Comparison of ENCODE assay signal across 14 mouse cellular contexts in the genomic region with DNA sequence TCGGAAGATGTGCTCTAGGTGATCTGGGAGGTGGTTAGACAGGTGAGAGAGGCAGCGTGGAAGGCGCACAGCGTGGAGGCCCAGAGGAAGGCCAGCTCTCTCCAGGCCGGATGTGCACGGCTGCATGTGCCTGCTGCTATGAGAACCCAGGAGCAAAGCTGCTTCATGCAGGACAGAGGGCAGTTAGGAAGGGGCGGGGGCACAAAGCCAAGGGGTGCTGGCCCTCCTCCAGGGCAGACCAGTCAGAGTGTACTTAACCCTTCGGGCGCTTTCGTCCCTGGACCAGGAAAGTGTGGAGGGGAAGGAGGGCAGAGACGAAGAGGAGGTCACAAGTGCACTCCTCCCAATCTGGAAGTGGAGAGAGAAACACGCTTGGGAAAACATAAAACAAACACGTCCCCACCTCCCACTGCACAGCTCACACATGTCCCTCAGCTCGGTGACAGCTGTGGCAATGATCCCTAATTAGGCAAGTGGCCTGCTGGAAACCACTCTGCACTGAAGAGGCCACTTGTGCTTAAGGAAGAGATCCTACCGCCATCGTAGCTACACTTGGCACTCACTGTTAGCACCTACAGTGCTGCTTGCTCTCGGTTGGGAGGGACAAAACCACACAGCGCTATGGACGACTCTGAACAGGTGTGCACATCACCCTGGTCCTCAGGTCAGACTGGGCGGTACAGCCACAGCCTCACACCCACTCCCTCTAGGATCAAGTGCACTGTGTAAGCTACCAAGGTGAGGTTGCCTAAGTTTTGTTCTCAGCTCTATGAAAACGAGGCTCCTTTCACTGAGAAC. TPM values are rescaled to one million over a fixed set of nuclear protein-coding genes. Genes with fewer than 3 reads are reported as not detected.
DNase-seq lines count a peak whose midpoint lies in the region; ATAC-seq and TF ChIP-seq lines count a peak whose summit lies in the region.
"Had no signal": no experiment of that assay in that cellular context is flagged by ENCODE, and none has a peak within 500 bp of the region (broad histone marks: within the 10 kb centered on the region; RNA-seq: fewer than 3 reads in every experiment).

No protein-coding gene starts in this region.

- peaks cover 2% of the 10 kb centered on the region; the same call in 1 of the 2 replicates for H3K36me3 ChIP-seq in embryonic facial prominence, embryonic 11.5 days (replicated peaks; ENCODE audit: control insufficient read depth, insufficient read depth, low read depth, low read length)
- peaks cover 90% of the 10 kb centered on the region for H3K36me3 ChIP-seq in embryonic facial prominence, embryonic 10.5 days (replicated peaks)
- H3K36me3 ChIP-seq in forebrain, postnatal 0 days (ENCODE audit: insufficient read depth), result peaks cover 84% of the 10 kb centered on the region

- no peak overlapping the region for H3K9ac ChIP-seq in embryonic facial prominence, embryonic 11.5 days (replicated peaks; ENCODE audit: low read length)
- H3K9ac ChIP-seq in forebrain, postnatal 0 days, result no peak overlapping the region
- H3K9ac ChIP-seq: intestine, embryonic 15.5 days; limb, embryonic 12.5 days; stomach, embryonic 15.5 days had no signal

- no peak overlapping the region for H3K4me2 ChIP-seq in embryonic facial prominence, embryonic 11.5 days (ENCODE audit: low read depth, low read length)
- H3K4me2 ChIP-seq in forebrain, postnatal 0 days (ENCODE audit: low read depth), result no peak overlapping the region
- H3K4me2 ChIP-seq: intestine, embryonic 15.5 days; limb, embryonic 12.5 days; stomach, embryonic 15.5 days had no signal

- intact Hi-C loops in left cerebral cortex, postnatal 4 days (cut with DNase I), result no loop called here
- intact Hi-C loops in left cerebral cortex, adult 2 months (cut with DNase I), result no loop called here

- no peak for DNase-seq in embryonic facial prominence, embryonic 11.5 days (ENCODE audit: low spot score)
- DNase-seq in embryonic facial prominence, embryonic 10.5 days (ENCODE audit: low spot score), result no peak
- DNase-seq in left cerebral cortex, postnatal 4 days, result peak; percentile 90
- no peak for DNase-seq in left cerebral cortex, adult 2 months (ENCODE audit: extremely low spot score in 1 of 2, low spot score in 2 of 2)
- peak; percentile 16 for DNase-seq in gonadal fat pad, adult 2 months (ENCODE audit: low read depth)
- peak; percentile 65 for DNase-seq in lung, postnatal 25 days (ENCODE audit: low spot score)
- DNase-seq in thymus, postnatal 4 days, result no peak
- DNase-seq in forebrain, postnatal 0 days, result no peak
- DNase-seq: adrenal gland, postnatal 25 days; heart, postnatal 36 days had no signal

- TF ChIP-seq CTCF in left cerebral cortex, adult 2 months (IDR thresholded peaks at IDR 0.05), result no peak
- TF ChIP-seq CTCF in forebrain, postnatal 0 days (IDR thresholded peaks at IDR 0.05; ENCODE audit: low read depth), result no peak

- H3K27me3 ChIP-seq in embryonic facial prominence, embryonic 11.5 days (ENCODE audit: control insufficient read depth, insufficient read depth, low read length), result no peaks in the 10 kb centered on the region
- no peaks in the 10 kb centered on the region for H3K27me3 ChIP-seq in embryonic facial prominence, embryonic 10.5 days (replicated peaks; ENCODE audit: low read depth, poor library complexity, severe bottlenecking)
- H3K27me3 ChIP-seq in forebrain, postnatal 0 days (ENCODE audit: insufficient read depth, low read length), result no peaks in the 10 kb centered on the region
- H3K27me3 ChIP-seq: intestine, embryonic 15.5 days; limb, embryonic 12.5 days; stomach, embryonic 15.5 days had no signal

- no peak overlapping the region for H3K4me3 ChIP-seq in embryonic facial prominence, embryonic 11.5 days (ENCODE audit: low read depth, low read length)
- H3K4me3 ChIP-seq in embryonic facial prominence, embryonic 10.5 days, result no peak overlapping the region
- no peak overlapping the region for H3K4me3 ChIP-seq in left cerebral cortex, adult 2 months
- no peak overlapping the region for H3K4me3 ChIP-seq in forebrain, postnatal 0 days (ENCODE audit: low read depth, low read length)
- H3K4me3 ChIP-seq: erythroblast, embryonic 14.5 days; intestine, embryonic 15.5 days; limb, embryonic 12.5 days; stomach, embryonic 15.5 days had no signal

- no peaks in the 10 kb centered on the region for H3K4me1 ChIP-seq in embryonic facial prominence, embryonic 11.5 days (ENCODE audit: control insufficient read depth, insufficient read depth, low read length)
- H3K4me1 ChIP-seq in embryonic facial prominence, embryonic 10.5 days, result peaks cover 11% of the 10 kb centered on the region
- no peaks in the 10 kb centered on the region for H3K4me1 ChIP-seq in forebrain, postnatal 0 days (ENCODE audit: insufficient read depth)
- H3K4me1 ChIP-seq: intestine, embryonic 15.5 days; limb, embryonic 12.5 days; stomach, embryonic 15.5 days had no signal

- no peaks in the 10 kb centered on the region for H3K9me3 ChIP-seq in embryonic facial prominence, embryonic 11.5 days (replicated peaks; ENCODE audit: control insufficient read depth, low read length)
- no peaks in the 10 kb centered on the region for H3K9me3 ChIP-seq in embryonic facial prominence, embryonic 10.5 days
- no peaks in the 10 kb centered on the region for H3K9me3 ChIP-seq in forebrain, postnatal 0 days (ENCODE audit: low read length)
- H3K9me3 ChIP-seq: intestine, embryonic 15.5 days; limb, embryonic 12.5 days; stomach, embryonic 15.5 days had no signal

- H3K27ac ChIP-seq in embryonic facial prominence, embryonic 11.5 days (replicated peaks; ENCODE audit: low read depth, low read length), result no peak overlapping the region
- H3K27ac ChIP-seq in embryonic facial prominence, embryonic 10.5 days (replicated peaks), result no peak overlapping the region
- no peak overlapping the region for H3K27ac ChIP-seq in left cerebral cortex, adult 2 months
- no peak overlapping the region for H3K27ac ChIP-seq in forebrain, postnatal 0 days (ENCODE audit: low read depth, low read length)
- H3K27ac ChIP-seq: intestine, embryonic 15.5 days; limb, embryonic 12.5 days; stomach, embryonic 15.5 days had no signal

- 81% methylated on average over 21 of the region's 21 CpGs for WGBS in embryonic facial prominence, embryonic 11.5 days
- whole genome bisulfite sequencing in embryonic facial prominence, embryonic 10.5 days, result 87% methylated on average over 21 of the region's 21 CpGs
- WGBS in forebrain, postnatal 0 days, result 78% methylated on average over 21 of the region's 21 CpGs

- 0 out of 2 replicates have a peak, but pooled peaks have one; percentile 25 for ATAC-seq in embryonic facial prominence, embryonic 11.5 days (replicated peaks; ENCODE audit: insufficient number of reproducible peaks, low FRiP score, low TSS enrichment, low read depth)
- ATAC-seq in forebrain, postnatal 0 days, result no peak
- ATAC-seq: intestine, embryonic 15.5 days had no signal

RNA-seq across cellular contexts. Expression of a gene that starts 29.7 kb away (rescaled TPM):
- 11.1 and 12.0 TPM in 2 replicates for polyA plus RNA-seq in embryonic facial prominence, embryonic 11.5 days (2014; fragmentation: Nextera tagmentation; extraction: Ambion mirVana)
- 20.7 and 22.0 TPM in 2 replicates for polyA plus RNA-seq in embryonic facial prominence, embryonic 10.5 days (2016; fragmentation: Nextera tagmentation; extraction: Ambion mirVana)
- 10 to 100 TPM; 12.7 to 14.6 TPM for total RNA-seq in left cerebral cortex, postnatal 4 days (2021)
- total RNA-seq in left cerebral cortex, adult 2 months (2021), result 10 to 100 TPM; 13.9 to 15.6 TPM
- polyA plus RNA-seq in gonadal fat pad, adult 2 months (2012; rRNA removed), result 11.4 and 11.7 TPM in 2 replicates
- 14.1 and 14.4 TPM in 2 replicates for total RNA-seq in forebrain, postnatal 0 days (2014; rRNA removed)
- 7.4 and 11.8 TPM in 2 replicates for polyA plus RNA-seq in forebrain, postnatal 0 days (2015; fragmentation: Nextera tagmentation; extraction: Ambion mirVana)

RNA-seq across cellular contexts. Expression of a gene that starts 37.2 kb away (rescaled TPM):
- 58.3 and 60.4 TPM in 2 replicates for polyA plus RNA-seq in embryonic facial prominence, embryonic 11.5 days (2014; fragmentation: Nextera tagmentation; extraction: Ambion mirVana)
- polyA plus RNA-seq in embryonic facial prominence, embryonic 10.5 days (2016; fragmentation: Nextera tagmentation; extraction: Ambion mirVana), result 44.4 and 48.1 TPM in 2 replicates
- 10 to 100 TPM; 42.5 to 42.9 TPM for total RNA-seq in left cerebral cortex, postnatal 4 days (2021)
- 10 to 100 TPM; 31.0 to 38.8 TPM for total RNA-seq in left cerebral cortex, adult 2 months (2021)
- polyA plus RNA-seq in gonadal fat pad, adult 2 months (2012; rRNA removed), result 50.3 and 56.1 TPM in 2 replicates
- 34.3 and 44.8 TPM in 2 replicates for total RNA-seq in forebrain, postnatal 0 days (2014; rRNA removed)
- polyA plus RNA-seq in forebrain, postnatal 0 days (2015; fragmentation: Nextera tagmentation; extraction: Ambion mirVana), result 20.7 and 20.8 TPM in 2 replicates

RNA-seq across cellular contexts. Expression of a gene that starts 38.0 kb away (rescaled TPM):
- 33.9 and 37.7 TPM in 2 replicates for polyA plus RNA-seq in embryonic facial prominence, embryonic 11.5 days (2014; fragmentation: Nextera tagmentation; extraction: Ambion mirVana)
- polyA plus RNA-seq in embryonic facial prominence, embryonic 10.5 days (2016; fragmentation: Nextera tagmentation; extraction: Ambion mirVana), result 36.7 and 38.1 TPM in 2 replicates
- 10 to 100 TPM; 58.3 to 59.1 TPM for total RNA-seq in left cerebral cortex, postnatal 4 days (2021)
- total RNA-seq in left cerebral cortex, adult 2 months (2021), result 10 to 100 TPM; 42.7 to 43.7 TPM
- 34.7 and 38.7 TPM in 2 replicates for polyA plus RNA-seq in gonadal fat pad, adult 2 months (2012; rRNA removed)
- total RNA-seq in forebrain, postnatal 0 days (2014; rRNA removed), result 42.2 and 57.6 TPM in 2 replicates
- 21.9 and 31.1 TPM in 2 replicates for polyA plus RNA-seq in forebrain, postnatal 0 days (2015; fragmentation: Nextera tagmentation; extraction: Ambion mirVana)

RNA-seq across cellular contexts. Expression of a gene that starts 46.5 kb away (rescaled TPM):
- polyA plus RNA-seq in embryonic facial prominence, embryonic 11.5 days (2014; fragmentation: Nextera tagmentation; extraction: Ambion mirVana), result 57.3 and 59.3 TPM in 2 replicates
- 75.1 and 79.0 TPM in 2 replicates for polyA plus RNA-seq in embryonic facial prominence, embryonic 10.5 days (2016; fragmentation: Nextera tagmentation; extraction: Ambion mirVana)
- 10 to 100 TPM; 15.3 to 16.8 TPM for total RNA-seq in left cerebral cortex, postnatal 4 days (2021)
- total RNA-seq in left cerebral cortex, adult 2 months (2021), result 10 to 100 TPM; 21.8 to 22.4 TPM
- polyA plus RNA-seq in gonadal fat pad, adult 2 months (2012; rRNA removed), result 118 TPM in 2 replicates
- 14.1 and 19.8 TPM in 2 replicates for total RNA-seq in forebrain, postnatal 0 days (2014; rRNA removed)
- polyA plus RNA-seq in forebrain, postnatal 0 days (2015; fragmentation: Nextera tagmentation; extraction: Ambion mirVana), result 26.4 and 32.1 TPM in 2 replicates

Comparison
In these comparisons a context has a peak if more than half of its experiments do, and no peak if none do; other contexts are left out.
1. DNase-seq: peak in left cerebral cortex, postnatal 4 days (single experiment), gonadal fat pad, adult 2 months (single experiment) and lung, postnatal 25 days (single experiment); none in embryonic facial prominence, embryonic 11.5 days (single experiment), embryonic facial prominence, embryonic 10.5 days (single experiment), left cerebral cortex, adult 2 months (0 of 2), thymus, postnatal 4 days (single experiment) and forebrain, postnatal 0 days (single experiment).